Mouse (Mus musculus) forebrain, embryonic 13.5 days (tissue): Measurements from ENCODE around the gene Tgfa. TPM values are rescaled to one million over a fixed set of nuclear protein-coding genes. Genes with fewer than 3 reads are reported as not detected.

Experiments used
- ATAC-seq: fragments of 200-750 bp; cut with Nextera tagmentation; 2 replicates; pipeline ENCODE4 v1.8.0; 2017
- H3K27ac ChIP-seq: fragments of 300-500 bp; sonication (generic); 2 replicates; pipeline ENCODE4 v1.5.1; 2015; ENCODE audit warnings: inconsistent platforms, mild to moderate bottlenecking, moderate library complexity
- H3K27me3 ChIP-seq: fragments of 300-500 bp; sonication (generic); 2 replicates; pipeline ENCODE4 v1.6.1; 2015; ENCODE audit warnings: mild to moderate bottlenecking, inconsistent platforms
- H3K36me3 ChIP-seq: fragments of 300-500 bp; sonication (generic); 2 replicates; pipeline ENCODE4 v1.6.1; 2015; ENCODE audit warnings: mild to moderate bottlenecking, inconsistent platforms; ENCODE audit not compliant: poor library complexity, severe bottlenecking
- H3K4me1 ChIP-seq: fragments of 300-500 bp; sonication (generic); 2 replicates; pipeline ENCODE4 v1.6.1; 2015; ENCODE audit warnings: inconsistent platforms
- H3K4me2 ChIP-seq: fragments of 300-500 bp; sonication (generic); 2 replicates; pipeline ENCODE4 v1.6.1; 2015; ENCODE audit warnings: inconsistent platforms, mild to moderate bottlenecking, moderate library complexity
- H3K4me3 ChIP-seq: fragments of 300-500 bp; sonication (generic); 2 replicates; pipeline ENCODE4 v1.5.1; 2015; ENCODE audit warnings: mild to moderate bottlenecking, inconsistent platforms
- H3K9ac ChIP-seq: fragments of 300-500 bp; sonication (generic); 2 replicates; pipeline ENCODE4 v1.6.1; 2015; ENCODE audit warnings: mild to moderate bottlenecking, inconsistent platforms
- H3K9me3 ChIP-seq: fragments of 300-500 bp; sonication (generic); replicated peaks from 2 replicates; pipeline ENCODE4 v1.6.1; 2016; ENCODE audit warnings: inconsistent platforms
- WGBS: fragments of 180-500 bp; shearing (Covaris S2); methylation state at CpG from one replicate; pipeline ENCODE4 v1.1.7; 2015; 5-methylcytosine and 5-hydroxymethylcytosine counted together
- polyA plus RNA-seq: library from polyadenylated mRNA; unstranded; fragments of >200 nt; fragmentation: Nextera tagmentation; extraction: Ambion mirVana; gene quantifications from 2 replicates; pipeline ENCODE4 v1.2.1, GENCODE M21; 2015

Tgfa gene
- polyA plus RNA-seq, 1 experiment from 2014 or later: 3.5 TPM

GRCm38 (mm10) chr6:86211081-86211763, 16.2 kb downstream of the Tgfa start:
- Histone ChIP-seq H3K9ac (no peak overlapping the region), H3K4me2 (no peak overlapping the region), H3K9me3 (no peaks in the 10 kb centered on the region), H3K4me3 (no peak overlapping the region), H3K36me3 (no peaks in the 10 kb centered on the region), H3K27me3 (no peaks in the 10 kb centered on the region), H3K4me1 (peaks cover 16% of the 10 kb centered on the region), H3K27ac (peak overlapping the region; percentile 14; the same call in 1 of the 2 replicates)
- peak; percentile 27; the same call in 1 of the 2 replicates for ATAC-seq
- WGBS: 40% methylated on average over 12 of the region's 12 CpGs

GRCm38 (mm10) chr6:86212871-86213640, 18.0 kb downstream of the Tgfa start:
- Histone ChIP-seq H3K9ac (no peak overlapping the region), H3K4me3 (no peak overlapping the region), H3K9me3 (no peaks in the 10 kb centered on the region), H3K27me3 (no peaks in the 10 kb centered on the region), H3K36me3 (no peaks in the 10 kb centered on the region), H3K4me2 (no peak overlapping the region), H3K27ac (no peak overlapping the region), H3K4me1 (peaks cover 16% of the 10 kb centered on the region)
- WGBS: 80% methylated on average over 3 of the region's 3 CpGs
- ATAC-seq: no peak

- no peak for ATAC-seq
- 84% methylated on average over 2 of the region's 2 CpGs for WGBS
- no peak overlapping the region for H3K4me2 ChIP-seq
Measured at GRCm38 (mm10) chr6:86218066-86218465, 23.0 kb downstream of the Tgfa start.

GRCm38 (mm10) chr6:86218739-86219138, 23.7 kb downstream of the Tgfa start:
- no peak overlapping the region for H3K9ac ChIP-seq
- H3K36me3 ChIP-seq: no peaks in the 10 kb centered on the region
- WGBS: 92% methylated on average over 4 of the region's 4 CpGs
- no peak overlapping the region for H3K4me2 ChIP-seq
- H3K4me1 ChIP-seq: 0 out of 2 replicates have a peak, but pooled peaks cover 3% of the 10 kb centered on the region
- H3K9me3 ChIP-seq: no peaks in the 10 kb centered on the region
- no peak overlapping the region for H3K4me3 ChIP-seq
- no peak overlapping the region for H3K27ac ChIP-seq
- ATAC-seq: no peak
- H3K27me3 ChIP-seq: no peaks in the 10 kb centered on the region

More at GRCm38 (mm10) chr6:86218066-86218465, 23.0 kb downstream of the Tgfa start:
- no peak overlapping the region for H3K4me3 ChIP-seq
- H3K36me3 ChIP-seq: no peaks in the 10 kb centered on the region
- H3K9ac ChIP-seq: no peak overlapping the region
- H3K9me3 ChIP-seq: no peaks in the 10 kb centered on the region
- H3K4me1 ChIP-seq: 0 out of 2 replicates have a peak, but pooled peaks cover 3% of the 10 kb centered on the region
- H3K27ac ChIP-seq: no peak overlapping the region
- no peaks in the 10 kb centered on the region for H3K27me3 ChIP-seq

GRCm38 (mm10) chr6:86219494-86219893, 24.5 kb downstream of the Tgfa start:
- Histone ChIP-seq H3K36me3 (no peaks in the 10 kb centered on the region), H3K4me1 (0 out of 2 replicates have a peak, but pooled peaks cover 3% of the 10 kb centered on the region), H3K4me2 (no peak overlapping the region), H3K9me3 (no peaks in the 10 kb centered on the region), H3K9ac (no peak overlapping the region), H3K27ac (no peak overlapping the region), H3K4me3 (no peak overlapping the region), H3K27me3 (no peaks in the 10 kb centered on the region)
- 82% methylated on average over 5 of the region's 5 CpGs for WGBS
- no peak for ATAC-seq

GRCm38 (mm10) chr6:86220171-86220570, 25.1 kb downstream of the Tgfa start:
- no peak for ATAC-seq
- Histone ChIP-seq H3K4me1 (0 out of 2 replicates have a peak, but pooled peaks cover 3% of the 10 kb centered on the region), H3K36me3 (no peaks in the 10 kb centered on the region), H3K27ac (no peak overlapping the region), H3K4me2 (no peak overlapping the region), H3K27me3 (no peaks in the 10 kb centered on the region), H3K9me3 (no peaks in the 10 kb centered on the region), H3K4me3 (no peak overlapping the region), H3K9ac (no peak overlapping the region)
- 66% methylated on average over 4 of the region's 4 CpGs for WGBS

- H3K27ac ChIP-seq: no peak overlapping the region
- 47% methylated on average over 7 of the region's 7 CpGs for WGBS
Measured at GRCm38 (mm10) chr6:86222381-86222780, 27.4 kb downstream of the Tgfa start.

GRCm38 (mm10) chr6:86225604-86226003, 30.6 kb downstream of the Tgfa start:
- no peaks in the 10 kb centered on the region for H3K9me3 ChIP-seq
- H3K4me1 ChIP-seq: peaks cover 9% of the 10 kb centered on the region
- ATAC-seq: no peak
- H3K36me3 ChIP-seq: no peaks in the 10 kb centered on the region
- H3K9ac ChIP-seq: no peak overlapping the region
- H3K4me3 ChIP-seq: no peak overlapping the region
- no peak overlapping the region for H3K27ac ChIP-seq
- H3K4me2 ChIP-seq: no peak overlapping the region
- H3K27me3 ChIP-seq: no peaks in the 10 kb centered on the region

More at GRCm38 (mm10) chr6:86222381-86222780, 27.4 kb downstream of the Tgfa start:
- H3K9me3 ChIP-seq: no peaks in the 10 kb centered on the region
- no peaks in the 10 kb centered on the region for H3K27me3 ChIP-seq
- ATAC-seq: no peak
- H3K4me3 ChIP-seq: no peak overlapping the region
- 0 out of 2 replicates have a peak, but pooled peaks cover 5% of the 10 kb centered on the region for H3K4me1 ChIP-seq
- no peak overlapping the region for H3K9ac ChIP-seq
- H3K4me2 ChIP-seq: no peak overlapping the region
- no peaks in the 10 kb centered on the region for H3K36me3 ChIP-seq

- 90% methylated on average over 5 of the region's 5 CpGs for WGBS
- H3K36me3 ChIP-seq: no peaks in the 10 kb centered on the region
- no peaks in the 10 kb centered on the region for H3K27me3 ChIP-seq
- no peak overlapping the region for H3K4me3 ChIP-seq
- peaks cover 12% of the 10 kb centered on the region for H3K4me1 ChIP-seq
- no peak for ATAC-seq
- no peak overlapping the region for H3K27ac ChIP-seq
- no peaks in the 10 kb centered on the region for H3K9me3 ChIP-seq
- H3K9ac ChIP-seq: no peak overlapping the region
- no peak overlapping the region for H3K4me2 ChIP-seq
Measured at GRCm38 (mm10) chr6:86232367-86232766, 37.3 kb downstream of the Tgfa start.

- 37% methylated on average over 13 of the region's 13 CpGs for WGBS
- ATAC-seq: no peak
- H3K4me2 ChIP-seq: no peak overlapping the region
- H3K4me3 ChIP-seq: no peak overlapping the region
- H3K4me1 ChIP-seq: peaks cover 12% of the 10 kb centered on the region
- no peaks in the 10 kb centered on the region for H3K9me3 ChIP-seq
- H3K27me3 ChIP-seq: no peaks in the 10 kb centered on the region
- H3K9ac ChIP-seq: no peak overlapping the region
- no peaks in the 10 kb centered on the region for H3K36me3 ChIP-seq
- H3K27ac ChIP-seq: no peak overlapping the region
Measured at GRCm38 (mm10) chr6:86233512-86234430, 38.7 kb downstream of the Tgfa start.

GRCm38 (mm10) chr6:86244866-86245265, 49.8 kb downstream of the Tgfa start:
- H3K9me3 ChIP-seq: no peaks in the 10 kb centered on the region
- H3K36me3 ChIP-seq: no peaks in the 10 kb centered on the region
- H3K27me3 ChIP-seq: no peaks in the 10 kb centered on the region
- no peak overlapping the region for H3K27ac ChIP-seq
- no peak overlapping the region for H3K4me2 ChIP-seq
- peaks cover 23% of the 10 kb centered on the region for H3K4me1 ChIP-seq
- ATAC-seq: no peak
- WGBS: 16% methylated on average over 3 of the region's 3 CpGs
- no peak overlapping the region for H3K4me3 ChIP-seq
- H3K9ac ChIP-seq: no peak overlapping the region
